In the genomic region with DNA sequence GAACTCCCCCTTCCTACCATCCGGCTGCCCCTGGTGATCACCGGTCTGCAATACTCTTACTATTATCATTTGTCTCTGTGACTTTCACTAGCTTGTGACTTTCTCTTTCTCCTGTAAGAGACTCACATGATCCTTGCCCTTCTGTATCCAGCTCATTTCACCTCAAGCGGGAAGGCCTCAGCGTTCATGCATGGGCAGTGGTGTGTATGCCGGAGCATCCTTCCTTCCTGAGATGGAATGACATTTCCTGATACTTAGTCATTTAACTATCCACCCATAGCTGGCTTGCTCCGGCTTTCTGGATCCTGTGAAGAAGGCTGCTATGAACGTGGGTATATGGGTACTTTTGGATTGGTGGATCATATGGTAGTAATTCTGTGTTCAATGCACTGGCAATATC, we compare ENCODE assay signal across 25 mouse cellular contexts.
"Had no signal": no experiment of that assay in that cellular context is flagged by ENCODE, and none has a peak within 500 bp of the region (broad histone marks: within the 10 kb centered on the region; RNA-seq: fewer than 3 reads in every experiment).

No protein-coding gene starts in this region.

- H3K27me3 ChIP-seq: heart, embryonic 12.5 days; hindbrain, embryonic 12.5 days; intestine, embryonic 15.5 days; liver, embryonic 13.5 days; liver, embryonic 15.5 days had no signal

- DNase-seq: gastrocnemius, adult 2 months; gastrocnemius, postnatal 10 days; gastrocnemius, postnatal 25 days; heart, adult 18-20 months; heart, postnatal 10 days; heart, postnatal 4 days; kidney, adult 8-10 months; liver; liver, embryonic 13.5 days; liver, postnatal 0 days had no signal

- H3K4me2 ChIP-seq: heart, embryonic 12.5 days; hindbrain, embryonic 12.5 days; hindbrain, embryonic 14.5 days; limb, embryonic 12.5 days; liver, embryonic 11.5 days; liver, embryonic 13.5 days; liver, embryonic 15.5 days had no signal

- H3K4me1 ChIP-seq: hindbrain, embryonic 10.5 days; hindbrain, embryonic 12.5 days; intestine, embryonic 15.5 days; limb, embryonic 10.5 days; limb, embryonic 12.5 days; liver, embryonic 13.5 days; liver, embryonic 15.5 days had no signal

- ATAC-seq: hindbrain, embryonic 16.5 days; inflammation-experienced regulatory T-cells, adult 6 months; intestine, postnatal 0 days; liver, postnatal 0 days had no signal

- H3K4me3 ChIP-seq: gastrocnemius, adult 2 months; heart, embryonic 10.5 days; heart, embryonic 12.5 days; hindbrain, embryonic 10.5 days; hindbrain, embryonic 12.5 days; intestine, embryonic 15.5 days; layer of hippocampus, adult 2 months; left cerebral cortex, adult 2 months; limb, embryonic 10.5 days; limb, embryonic 12.5 days; liver, embryonic 13.5 days; liver, embryonic 15.5 days had no signal

- H3K9me3 ChIP-seq: heart, embryonic 10.5 days; heart, embryonic 12.5 days; hindbrain, embryonic 10.5 days; hindbrain, embryonic 12.5 days; intestine, embryonic 15.5 days; limb, embryonic 10.5 days; limb, embryonic 12.5 days; liver, embryonic 13.5 days; liver, embryonic 15.5 days had no signal

- H3K9ac ChIP-seq: heart, embryonic 12.5 days; hindbrain, embryonic 12.5 days; hindbrain, embryonic 14.5 days; intestine, embryonic 15.5 days; limb, embryonic 12.5 days; liver, embryonic 13.5 days; liver, embryonic 15.5 days; liver, postnatal 0 days had no signal

- H3K27ac ChIP-seq: gastrocnemius, adult 2 months; heart, embryonic 10.5 days; hindbrain, embryonic 10.5 days; hindbrain, embryonic 12.5 days; hindbrain, embryonic 14.5 days; intestine, embryonic 15.5 days; layer of hippocampus, adult 2 months; left cerebral cortex, adult 2 months; limb, embryonic 10.5 days; limb, embryonic 12.5 days; liver, embryonic 13.5 days; liver, embryonic 15.5 days had no signal

- H3K36me3 ChIP-seq: heart, embryonic 10.5 days; heart, embryonic 12.5 days; hindbrain, embryonic 10.5 days; hindbrain, embryonic 12.5 days; intestine, embryonic 15.5 days; limb, embryonic 10.5 days; limb, embryonic 12.5 days; liver, embryonic 13.5 days; liver, embryonic 15.5 days had no signal
